Mouse (Mus musculus): ENCODE measurements around the gene Olfr685.

Gene Olfr685

GRCm38 (mm10) chr7:105185912-105186311, at the start of gene Olfr685:
Gene Olfr685, minus strand, starts transcription at chr7:105186012.
- H3K27me3 ChIP-seq (ENCODE audit: control insufficient read depth, insufficient read depth, low read length, poor library complexity, severe bottlenecking), result no peaks in the 10 kb centered on the region
- DNase-seq (ENCODE audit: low read depth, low spot score), result no peak
- H3K36me3 ChIP-seq (ENCODE audit: control insufficient read depth, insufficient read depth, low read length, poor library complexity, severe bottlenecking), result no peaks in the 10 kb centered on the region

- Histone ChIP-seq H3K27me3 (ENCODE audit: control insufficient read depth, insufficient read depth, low read length, poor library complexity, severe bottlenecking) (no peaks in the 10 kb centered on the region), H3K36me3 (ENCODE audit: control insufficient read depth, insufficient read depth, low read length, poor library complexity, severe bottlenecking) (no peaks in the 10 kb centered on the region)
- DNase-seq (ENCODE audit: low read depth, low spot score), result no peak
Measured at GRCm38 (mm10) chr7:105229386-105229785, 43.6 kb upstream of the Olfr685 start.

GRCm38 (mm10) chr7:105228138-105228537, 42.3 kb upstream of the Olfr685 start:
- Histone ChIP-seq H3K36me3 (ENCODE audit: control insufficient read depth, insufficient read depth, low read length, poor library complexity, severe bottlenecking) (no peaks in the 10 kb centered on the region), H3K27me3 (ENCODE audit: control insufficient read depth, insufficient read depth, low read length, poor library complexity, severe bottlenecking) (no peaks in the 10 kb centered on the region)
- no peak for DNase-seq (ENCODE audit: low read depth, low spot score)

- H3K36me3 ChIP-seq (ENCODE audit: control insufficient read depth, insufficient read depth, low read length, poor library complexity, severe bottlenecking), result no peaks in the 10 kb centered on the region
- no peak for DNase-seq (ENCODE audit: low read depth, low spot score)
- H3K27me3 ChIP-seq (ENCODE audit: control insufficient read depth, insufficient read depth, low read length, poor library complexity, severe bottlenecking), result no peaks in the 10 kb centered on the region
Measured at GRCm38 (mm10) chr7:105226703-105227102, 40.9 kb upstream of the Olfr685 start.

GRCm38 (mm10) chr7:105226072-105226471, 40.3 kb upstream of the Olfr685 start:
- no peak for DNase-seq (ENCODE audit: low read depth, low spot score)
- H3K27me3 ChIP-seq (ENCODE audit: control insufficient read depth, insufficient read depth, low read length, poor library complexity, severe bottlenecking), result no peaks in the 10 kb centered on the region
- H3K36me3 ChIP-seq (ENCODE audit: control insufficient read depth, insufficient read depth, low read length, poor library complexity, severe bottlenecking), result no peaks in the 10 kb centered on the region

GRCm38 (mm10) chr7:105218281-105218680, 32.5 kb upstream of the Olfr685 start:
- no peak for DNase-seq (ENCODE audit: low read depth, low spot score)
- Histone ChIP-seq H3K27me3 (ENCODE audit: control insufficient read depth, insufficient read depth, low read length, poor library complexity, severe bottlenecking) (no peaks in the 10 kb centered on the region), H3K36me3 (ENCODE audit: control insufficient read depth, insufficient read depth, low read length, poor library complexity, severe bottlenecking) (no peaks in the 10 kb centered on the region)

- H3K27me3 ChIP-seq (ENCODE audit: control insufficient read depth, insufficient read depth, low read length, poor library complexity, severe bottlenecking), result no peaks in the 10 kb centered on the region
- no peaks in the 10 kb centered on the region for H3K36me3 ChIP-seq (ENCODE audit: control insufficient read depth, insufficient read depth, low read length, poor library complexity, severe bottlenecking)
- no peak for DNase-seq (ENCODE audit: low read depth, low spot score)
Measured at GRCm38 (mm10) chr7:105214761-105215160, 28.9 kb upstream of the Olfr685 start.

- no peaks in the 10 kb centered on the region for H3K27me3 ChIP-seq (ENCODE audit: control insufficient read depth, insufficient read depth, low read length, poor library complexity, severe bottlenecking)
- H3K36me3 ChIP-seq (ENCODE audit: control insufficient read depth, insufficient read depth, low read length, poor library complexity, severe bottlenecking), result no peaks in the 10 kb centered on the region
- no peak for DNase-seq (ENCODE audit: low read depth, low spot score)
Measured at GRCm38 (mm10) chr7:105207385-105207784, 21.6 kb upstream of the Olfr685 start, which contains the start of gene Olfr686. Gene Olfr686, minus strand, starts transcription at chr7:105207485.

GRCm38 (mm10) chr7:105170773-105171172, 15.0 kb downstream of the Olfr685 start:
- H3K36me3 ChIP-seq (ENCODE audit: control insufficient read depth, insufficient read depth, low read length, poor library complexity, severe bottlenecking), result no peaks in the 10 kb centered on the region
- H3K27me3 ChIP-seq (ENCODE audit: control insufficient read depth, insufficient read depth, low read length, poor library complexity, severe bottlenecking), result no peaks in the 10 kb centered on the region
- DNase-seq (ENCODE audit: low read depth, low spot score), result no peak

- no peaks in the 10 kb centered on the region for H3K27me3 ChIP-seq (ENCODE audit: control insufficient read depth, insufficient read depth, low read length, poor library complexity, severe bottlenecking)
- DNase-seq (ENCODE audit: low read depth, low spot score), result no peak
- H3K36me3 ChIP-seq (ENCODE audit: control insufficient read depth, insufficient read depth, low read length, poor library complexity, severe bottlenecking), result no peaks in the 10 kb centered on the region
Measured at GRCm38 (mm10) chr7:105163553-105163952, 22.3 kb downstream of the Olfr685 start, which contains the start of gene Olfr684. Gene Olfr684, minus strand, starts transcription at chr7:105163653.

GRCm38 (mm10) chr7:105146912-105147311, 38.9 kb downstream of the Olfr685 start, which contains the start of gene Olfr683:
Gene Olfr683, minus strand, starts transcription at chr7:105147012.
- no peaks in the 10 kb centered on the region for H3K27me3 ChIP-seq (ENCODE audit: control insufficient read depth, insufficient read depth, low read length, poor library complexity, severe bottlenecking)
- no peak for DNase-seq (ENCODE audit: low read depth, low spot score)

GRCm38 (mm10) chr7:105141275-105141674, 44.5 kb downstream of the Olfr685 start:
- H3K36me3 ChIP-seq (ENCODE audit: control insufficient read depth, insufficient read depth, low read length, poor library complexity, severe bottlenecking), result no peaks in the 10 kb centered on the region
- no peak for DNase-seq (ENCODE audit: low read depth, low spot score)
- H3K27me3 ChIP-seq (ENCODE audit: control insufficient read depth, insufficient read depth, low read length, poor library complexity, severe bottlenecking), result no peaks in the 10 kb centered on the region

More at GRCm38 (mm10) chr7:105146912-105147311, 38.9 kb downstream of the Olfr685 start, which contains the start of gene Olfr683:
- H3K36me3 ChIP-seq (ENCODE audit: control insufficient read depth, insufficient read depth, low read length, poor library complexity, severe bottlenecking), result no peaks in the 10 kb centered on the region
